Mouse (Mus musculus): Measurements from ENCODE around the gene Hsph1.

DNA sequence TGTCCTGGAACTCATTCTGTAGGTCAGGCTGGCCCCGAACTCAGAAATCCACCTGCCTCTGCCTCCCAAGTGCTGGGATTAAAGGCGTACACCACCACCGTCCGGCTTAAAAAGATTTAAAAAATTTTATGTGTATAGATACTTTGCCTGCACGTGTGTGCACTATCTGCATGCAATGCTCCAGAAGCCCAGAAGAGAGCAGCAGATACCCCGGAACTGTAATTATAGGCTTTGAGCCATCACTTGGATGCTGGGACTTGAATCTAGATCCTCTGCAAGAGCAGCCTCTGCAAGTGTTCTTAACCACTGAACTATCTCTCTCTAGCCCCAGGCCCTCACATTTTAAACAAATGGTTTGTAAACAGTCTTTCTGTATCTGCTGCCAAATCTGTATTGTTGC is 26.8 kb upstream of the Hsph1 start:
- no peak for TF ChIP-seq GATA1 (IDR thresholded peaks at IDR 0.05; ENCODE audit: low read length)
- TF ChIP-seq TAL1 (IDR thresholded peaks at IDR 0.05; ENCODE audit: low read length): no peak

Measured in erythroblast, embryonic 14.5 days (primary cell).